Mouse (Mus musculus) liver, embryonic 16.5 days (tissue): ENCODE measurements around the gene Exoc2. TPM values are rescaled to one million over a fixed set of nuclear protein-coding genes. Genes with fewer than 3 reads are reported as not detected.

Experiments
- ATAC-seq: fragments of 200-750 bp; cut with Nextera tagmentation; 2 replicates; pipeline ENCODE4 v1.8.0; 2017; ENCODE audit warnings: low read depth, mild to moderate bottlenecking, moderate number of reproducible peaks, moderate library complexity
- H3K27ac ChIP-seq: fragments of 300-500 bp; sonication (generic); 2 replicates; pipeline ENCODE4 v1.5.1; 2014; ENCODE audit warnings: mild to moderate bottlenecking, low read length
- H3K27me3 ChIP-seq: fragments of 300-500 bp; sonication (generic); 2 replicates; pipeline ENCODE4 v1.6.1; 2014; ENCODE audit warnings: low read depth, low read length, mixed read lengths; ENCODE audit not compliant: control insufficient read depth, insufficient read depth
- H3K36me3 ChIP-seq: fragments of 300-500 bp; sonication (generic); 2 replicates; pipeline ENCODE4 v1.6.1; 2014; ENCODE audit warnings: mild to moderate bottlenecking; ENCODE audit not compliant: control insufficient read depth, insufficient read depth
- H3K4me1 ChIP-seq: fragments of 300-500 bp; sonication (generic); 2 replicates; pipeline ENCODE4 v1.6.1; 2014; ENCODE audit warnings: low read depth, low read length, mixed read lengths; ENCODE audit not compliant: control insufficient read depth
- H3K4me2 ChIP-seq: fragments of 300-500 bp; sonication (generic); 2 replicates; pipeline ENCODE4 v1.6.1; 2014; ENCODE audit warnings: low read depth, low read length, mixed read lengths
- H3K4me3 ChIP-seq: fragments of 300-500 bp; sonication (generic); 2 replicates; pipeline ENCODE4 v1.5.1; 2014; ENCODE audit warnings: low read depth, mild to moderate bottlenecking, low read length
- H3K9ac ChIP-seq: fragments of 300-500 bp; sonication (generic); 2 replicates; pipeline ENCODE4 v1.6.1; 2014; ENCODE audit warnings: low read depth, low read length
- H3K9me3 ChIP-seq: fragments of 300-500 bp; sonication (generic); replicated peaks from 2 replicates; pipeline ENCODE4 v1.6.1; 2016; ENCODE audit warnings: low read length; ENCODE audit not compliant: control insufficient read depth
- WGBS: fragments of 180-500 bp; shearing (Covaris S2); extraction: QIAGEN DNeasy Blood & Tissue Kit; methylation state at CpG from one replicate; pipeline ENCODE4 v1.1.7; 2014; ENCODE audit not compliant: insufficient replicate concordance; 5-methylcytosine and 5-hydroxymethylcytosine counted together
- polyA plus RNA-seq: library from polyadenylated mRNA; unstranded; fragments of >200 nt; fragmentation: Nextera tagmentation; extraction: Ambion mirVana; gene quantifications from 2 replicates; pipeline ENCODE4 v1.2.1, GENCODE M21; 2015

Gene Exoc2
- polyA plus RNA-seq, 1 experiment from 2014 or later = 11.7 TPM

GRCm38 (mm10) chr13:30776021-30776420, 197.9 kb downstream of the Exoc2 start:
- H3K9me3 ChIP-seq = no peaks in the 10 kb centered on the region
- H3K4me1 ChIP-seq = no peaks in the 10 kb centered on the region
- no peaks in the 10 kb centered on the region for H3K36me3 ChIP-seq
- no peak overlapping the region for H3K4me2 ChIP-seq
- H3K27me3 ChIP-seq = no peaks in the 10 kb centered on the region
- H3K27ac ChIP-seq = no peak overlapping the region
- 19% methylated on average over 2 of the region's 2 CpGs for WGBS
- no peak overlapping the region for H3K9ac ChIP-seq
- ATAC-seq = no peak
- H3K4me3 ChIP-seq = no peak overlapping the region

- no peak overlapping the region for H3K4me2 ChIP-seq
- WGBS = 58% methylated on average over 6 of the region's 6 CpGs
- H3K9ac ChIP-seq = no peak overlapping the region
- H3K27ac ChIP-seq = no peak overlapping the region
- no peaks in the 10 kb centered on the region for H3K9me3 ChIP-seq
- H3K4me3 ChIP-seq = no peak overlapping the region
- no peaks in the 10 kb centered on the region for H3K36me3 ChIP-seq
- H3K27me3 ChIP-seq = no peaks in the 10 kb centered on the region
- H3K4me1 ChIP-seq = no peaks in the 10 kb centered on the region
- no peak for ATAC-seq
These were observed 206.3 kb downstream of the Exoc2 start for GRCm38 (mm10) chr13:30767477-30768127.

GRCm38 (mm10) chr13:30766636-30767476, 207.0 kb downstream of the Exoc2 start:
- H3K9ac ChIP-seq = no peak overlapping the region
- no peaks in the 10 kb centered on the region for H3K9me3 ChIP-seq
- no peaks in the 10 kb centered on the region for H3K4me1 ChIP-seq
- 30% methylated on average over 5 of the region's 5 CpGs for WGBS
- no peaks in the 10 kb centered on the region for H3K27me3 ChIP-seq
- H3K36me3 ChIP-seq = no peaks in the 10 kb centered on the region
- no peak overlapping the region for H3K4me3 ChIP-seq
- H3K4me2 ChIP-seq = no peak overlapping the region
- no peak for ATAC-seq
- no peak overlapping the region for H3K27ac ChIP-seq

GRCm38 (mm10) chr13:30765906-30766305, 208.0 kb downstream of the Exoc2 start:
- Histone ChIP-seq H3K4me1 (no peaks in the 10 kb centered on the region), H3K27me3 (no peaks in the 10 kb centered on the region), H3K4me2 (no peak overlapping the region), H3K4me3 (no peak overlapping the region), H3K9me3 (no peaks in the 10 kb centered on the region), H3K27ac (no peak overlapping the region), H3K9ac (no peak overlapping the region), H3K36me3 (no peaks in the 10 kb centered on the region)
- WGBS = 47% methylated on average over 5 of the region's 5 CpGs
- no peak for ATAC-seq

GRCm38 (mm10) chr13:30764014-30764740, 209.7 kb downstream of the Exoc2 start:
- H3K27ac ChIP-seq = no peak overlapping the region
- no peaks in the 10 kb centered on the region for H3K4me1 ChIP-seq
- H3K4me3 ChIP-seq = no peak overlapping the region
- 56% methylated on average over 8 of the region's 8 CpGs for WGBS
- H3K9me3 ChIP-seq = no peaks in the 10 kb centered on the region
- H3K36me3 ChIP-seq = no peaks in the 10 kb centered on the region
- H3K9ac ChIP-seq = no peak overlapping the region
- H3K4me2 ChIP-seq = no peak overlapping the region
- no peaks in the 10 kb centered on the region for H3K27me3 ChIP-seq
- ATAC-seq = no peak

Other genes starting within 250 kb of the Exoc2 start
- 0.28 and 0.55 TPM in 2 replicates for gene Irf4, start 224.9 kb downstream of the Exoc2 start, polyA plus RNA-seq
- 0.07 TPM in 1 of 2 replicates, not detected in the other for gene Hus1b, start 26.3 kb downstream of the Exoc2 start, polyA plus RNA-seq
- not detected in 2 replicates for gene Gm5447, start 111 bp upstream of the Exoc2 start, polyA plus RNA-seq